Mouse (Mus musculus) embryonic fibroblast, embryonic 13.5 days (primary cell): ENCODE results near the gene Fabp3. TPM values are rescaled to one million over a fixed set of nuclear protein-coding genes. Genes with fewer than 3 reads are reported as not detected.

Experiments
- H3K27ac ChIP-seq: 2 replicates; pipeline ENCODE4 v1.5.1; 2012; ENCODE audit warnings: low read length, control low read depth, inconsistent platforms; ENCODE audit not compliant: insufficient read depth
- H3K4me1 ChIP-seq: 2 replicates; pipeline ENCODE4 v1.6.1; 2011; ENCODE audit warnings: low read length; ENCODE audit not compliant: control insufficient read depth, insufficient read depth
- H3K4me3 ChIP-seq: 2 replicates; pipeline ENCODE4 v1.5.1; 2011; ENCODE audit warnings: mild to moderate bottlenecking, control low read depth, low read length; ENCODE audit not compliant: insufficient read depth
- CTCF ChIP-seq: IDR thresholded peaks from 2 replicates; pipeline ENCODE4 v1.5.1; 2011; ENCODE audit warnings: mild to moderate bottlenecking, control low read depth, low read length, moderate library complexity, borderline replicate concordance; ENCODE audit not compliant: insufficient read depth
- POLR2A ChIP-seq: IDR thresholded peaks from 2 replicates; pipeline ENCODE4 v1.6.1; 2011; ENCODE audit warnings: low read depth, mild to moderate bottlenecking, control low read depth, low read length, moderate library complexity
- polyA plus RNA-seq: library from polyadenylated mRNA; stranded (reverse); fragments of >200 nt; gene quantifications from 2 replicates; pipeline ENCODE4 v1.2.4, GENCODE M21; 2011; ENCODE audit warnings: low read depth; ENCODE audit not compliant: missing spikeins, insufficient read length

The Fabp3 gene
- polyA plus RNA-seq, 1 experiment: 13.5 TPM

GRCm38 (mm10) chr4:130350690-130351422 is 42.5 kb downstream of the Fabp3 start:
- no peak overlapping the region for H3K4me3 ChIP-seq
- TF ChIP-seq POLR2A: no peak
- TF ChIP-seq CTCF: no peak
- H3K27ac ChIP-seq: no peak overlapping the region
- H3K4me1 ChIP-seq: no peaks in the 10 kb centered on the region

DNA sequence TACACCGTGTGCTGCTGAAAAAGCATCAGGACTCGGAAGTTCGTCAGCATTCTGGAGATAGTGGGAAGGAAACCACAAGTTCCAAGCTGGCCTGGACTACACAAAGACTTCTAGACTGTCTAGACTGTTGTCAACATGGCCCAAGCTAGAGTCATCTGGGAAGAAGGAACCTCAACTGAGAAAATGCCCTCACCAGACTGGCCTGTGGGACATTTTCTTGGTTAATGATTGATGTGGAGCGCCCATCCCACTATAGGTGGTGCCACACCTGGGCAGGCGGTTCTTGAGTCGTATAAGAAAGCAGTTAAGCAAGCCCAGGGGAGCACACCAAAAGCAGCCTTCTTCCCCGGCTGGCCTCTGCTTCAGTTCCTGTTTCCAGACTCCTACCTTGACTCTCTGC is 44.2 kb downstream of the Fabp3 start:
- Histone ChIP-seq H3K4me1 (no peaks in the 10 kb centered on the region), H3K27ac (no peak overlapping the region), H3K4me3 (no peak overlapping the region)
- TF ChIP-seq POLR2A (no peak), CTCF (no peak)

DNA sequence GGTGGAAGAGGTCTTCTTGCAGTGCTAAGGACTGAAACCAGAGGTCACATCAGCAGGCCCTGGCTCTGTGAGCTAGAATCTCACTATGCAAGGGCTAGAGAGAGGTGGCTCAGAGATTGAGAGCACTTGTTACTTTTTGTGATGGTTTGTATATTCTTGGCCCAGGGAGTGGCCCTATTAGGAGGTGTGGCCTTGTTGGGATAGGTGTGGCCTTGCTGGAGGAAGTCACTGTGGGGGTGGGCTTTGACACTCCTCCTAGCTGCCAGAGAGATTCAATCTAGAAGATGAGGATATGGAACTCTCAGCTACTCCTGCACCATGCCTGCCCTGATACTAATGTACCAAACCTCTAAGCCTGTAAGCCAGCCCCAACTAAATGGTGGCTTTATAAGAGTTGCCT is 49.6 kb downstream of the Fabp3 start:
- H3K27ac ChIP-seq: no peak overlapping the region
- no peak overlapping the region for H3K4me3 ChIP-seq
- TF ChIP-seq POLR2A: no peak
- TF ChIP-seq CTCF: no peak
- H3K4me1 ChIP-seq: peaks cover 5% of the 10 kb centered on the region

DNA sequence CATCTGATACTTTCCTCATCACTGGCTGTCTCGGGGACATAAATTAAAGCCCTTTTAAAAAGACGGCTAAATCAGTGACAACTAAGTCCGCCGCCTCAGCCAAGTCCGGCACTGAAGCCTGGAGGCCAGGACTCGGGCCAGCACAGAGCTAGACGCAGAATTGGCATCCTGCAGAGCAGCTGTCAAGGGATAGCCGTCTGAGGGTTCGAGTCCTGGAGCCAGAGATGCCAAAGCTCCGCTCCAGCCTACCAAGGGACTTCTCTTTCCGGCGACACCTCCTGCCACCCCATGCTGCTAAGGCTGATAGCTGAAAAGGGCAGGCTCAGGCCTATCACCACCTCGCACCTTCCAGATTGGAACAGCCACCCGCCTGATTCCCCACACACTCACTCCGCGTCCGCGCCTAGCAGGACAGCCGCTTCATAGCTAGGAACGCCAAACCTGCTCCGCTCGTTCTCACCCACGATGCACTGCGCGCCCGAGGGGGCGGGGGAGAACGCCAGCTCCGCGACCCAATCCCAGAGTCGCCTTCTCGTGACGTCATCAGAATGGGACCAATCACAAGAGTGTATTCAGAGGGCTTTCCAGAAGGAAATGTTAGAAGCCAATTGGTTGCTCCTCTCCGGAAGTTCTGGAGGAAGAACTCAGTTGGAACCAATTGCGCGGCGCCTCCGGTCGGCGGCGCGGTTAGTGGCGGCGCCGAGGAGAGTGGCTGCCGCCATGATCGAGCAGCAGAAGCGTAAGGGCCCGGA is 51.3 kb downstream of the Fabp3 start, which contains the start of the genes Zcchc17 and Snrnp40:
Gene Zcchc17, minus strand, starts transcription at position 458 of the 752 bp plus-strand sequence.
Gene Snrnp40, plus strand, starts transcription at position 647 of the 752 bp plus-strand sequence.
- TF ChIP-seq POLR2A (peak; percentile 97), CTCF (no peak)
- H3K27ac ChIP-seq: peak within 1 kb of the TSS; percentile 35; the same call in 1 of the 2 replicates
- peak within 1 kb of the TSS; percentile 91 for H3K4me3 ChIP-seq
- H3K4me1 ChIP-seq: peaks cover 5% of the 10 kb centered on the region

DNA sequence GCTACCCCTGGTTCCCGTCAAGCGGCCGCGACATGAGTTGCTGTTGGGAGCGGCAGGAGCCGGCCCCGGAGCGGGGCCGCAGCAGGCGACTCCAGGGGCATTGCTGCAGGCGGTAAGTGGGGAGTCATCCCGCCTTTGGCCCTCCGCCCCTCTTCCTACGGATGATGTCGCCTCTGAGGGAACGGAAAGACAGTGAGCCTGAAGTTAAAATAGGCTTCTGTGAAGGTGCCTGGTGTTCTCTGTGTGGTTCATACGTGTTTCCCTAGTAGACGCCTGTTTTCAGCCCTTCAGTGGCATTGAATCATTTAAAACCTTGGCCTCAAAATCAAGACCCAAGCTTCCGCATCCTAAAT is 51.8 kb downstream of the Fabp3 start:
- H3K4me3 ChIP-seq: peak overlapping the region; percentile 91
- peaks cover 5% of the 10 kb centered on the region for H3K4me1 ChIP-seq
- TF ChIP-seq CTCF: no peak
- no peak for TF ChIP-seq POLR2A
- 0 out of 2 replicates have a peak overlapping the region, but pooled peaks have one; percentile 14 for H3K27ac ChIP-seq

Other genes with a start within 250 kb of the Fabp3 start
- 38.1 and 42.3 TPM in 2 replicates for gene Pef1, start 206.0 kb upstream of the Fabp3 start, polyA plus RNA-seq
- not detected in 2 replicates for gene Hcrtr1, start 169.2 kb upstream of the Fabp3 start, polyA plus RNA-seq
- gene Tinagl1, start 133.5 kb upstream of the Fabp3 start, polyA plus RNA-seq: 42.1 and 97.0 TPM in 2 replicates
- not detected in 2 replicates for gene Gm853, start 86.2 kb upstream of the Fabp3 start, polyA plus RNA-seq
- 25.1 and 32.6 TPM in 2 replicates for gene Serinc2, start 29.4 kb upstream of the Fabp3 start, polyA plus RNA-seq
- not detected in 2 replicates for gene Gm10570, start 79 bp downstream of the Fabp3 start, polyA plus RNA-seq
- 28.2 and 33.9 TPM in 2 replicates for gene Zcchc17, start 51.3 kb downstream of the Fabp3 start, polyA plus RNA-seq
- 40.4 and 41.3 TPM in 2 replicates for gene Snrnp40, start 51.5 kb downstream of the Fabp3 start, polyA plus RNA-seq